Mouse (Mus musculus): ENCODE data around the gene Abcb1a.

GRCm38 (mm10) chr5:8772866-8773265 is 113.0 kb downstream of the Abcb1a start:
- no peak for TF ChIP-seq POLR2A (IDR thresholded peaks at IDR 0.05; ENCODE audit: control insufficient read depth, low read depth, low read length)
- TF ChIP-seq CTCF (IDR thresholded peaks at IDR 0.05; ENCODE audit: control insufficient read depth, insufficient read depth, insufficient replicate concordance, low read depth, low read length): no peak

Measured in testis, adult 2 months (tissue).